Mouse (Mus musculus): Measurements from ENCODE around the gene Eml5.

Eml5 gene

GRCm38 (mm10) chr12:98900881-98901801, at the start of gene Eml5:
TSS of gene Eml5 (minus strand) at chr12:98901484.
- peak; percentile 52 for DNase-seq (ENCODE audit: low read depth)

- DNase-seq (ENCODE audit: low read depth) = no peak
These were observed 31.6 kb upstream of the Eml5 start for GRCm38 (mm10) chr12:98932856-98933255.

DNA sequence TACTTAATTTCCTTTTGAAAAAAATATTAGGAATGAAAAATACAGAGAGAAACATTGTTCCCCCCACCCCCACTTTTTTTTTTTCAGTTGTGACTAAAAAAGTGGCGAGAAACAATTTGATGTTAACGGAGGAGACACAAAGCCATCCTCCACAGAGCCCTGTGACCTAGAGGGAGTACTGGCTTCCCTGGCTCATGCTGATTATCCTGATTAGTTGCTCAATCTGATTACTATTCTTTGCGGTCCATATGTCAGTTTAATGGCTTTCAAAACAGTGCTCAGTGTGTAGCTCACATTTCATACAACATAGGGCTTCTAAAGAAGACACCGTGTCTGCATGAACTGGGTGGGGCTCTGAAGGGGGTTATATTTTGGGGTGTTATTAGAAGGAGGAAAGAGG, 31.2 kb upstream of the Eml5 start:
- DNase-seq (ENCODE audit: low read depth) = no peak

- DNase-seq (ENCODE audit: low read depth) = no peak
These were observed 29.9 kb upstream of the Eml5 start for GRCm38 (mm10) chr12:98931174-98931573.

DNA sequence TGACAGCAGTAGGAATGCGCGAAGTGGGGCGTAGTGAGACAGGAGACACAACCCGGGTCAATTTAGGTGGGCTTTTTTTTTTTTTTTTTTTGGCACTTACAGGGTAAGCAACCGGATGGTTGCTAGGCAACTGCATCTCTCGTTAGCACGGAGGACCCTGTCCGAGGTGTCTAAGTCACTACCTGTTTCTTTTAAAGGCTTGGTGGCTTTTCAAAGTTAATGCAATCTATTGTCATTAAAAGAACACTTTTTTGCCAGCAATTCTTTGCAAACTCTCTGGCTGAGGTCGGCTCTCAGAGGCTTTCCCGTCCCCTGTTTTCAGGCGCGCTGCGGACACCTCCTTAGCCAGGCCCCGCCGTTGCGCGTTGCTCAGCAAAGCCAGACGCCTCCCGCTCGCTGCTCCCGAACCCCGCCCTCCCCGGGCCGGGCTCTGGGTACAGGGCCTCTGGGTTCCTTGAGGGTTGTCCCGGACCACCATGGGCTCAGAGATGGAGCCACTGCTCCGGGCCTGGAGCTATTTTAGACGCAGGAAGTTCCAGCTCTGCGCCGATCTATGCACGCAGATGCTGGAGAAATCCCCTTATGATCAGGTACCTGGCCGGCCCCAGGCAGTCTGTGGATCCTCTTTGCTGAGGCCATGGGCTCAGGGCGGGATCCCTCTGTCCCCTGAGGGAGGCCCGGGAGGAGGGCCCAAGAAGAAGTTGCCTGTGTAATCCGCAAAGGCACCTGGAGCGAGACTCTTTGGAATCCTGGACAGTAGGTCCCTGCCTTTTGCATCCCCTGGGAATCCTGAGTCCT, 19.1 kb upstream of the Eml5 start, which contains the start of gene Ttc8:
TSS of gene Ttc8 (plus strand) at position 381 of the 798 bp plus-strand sequence.
- DNase-seq (ENCODE audit: low read depth) = peak; percentile 57

DNA sequence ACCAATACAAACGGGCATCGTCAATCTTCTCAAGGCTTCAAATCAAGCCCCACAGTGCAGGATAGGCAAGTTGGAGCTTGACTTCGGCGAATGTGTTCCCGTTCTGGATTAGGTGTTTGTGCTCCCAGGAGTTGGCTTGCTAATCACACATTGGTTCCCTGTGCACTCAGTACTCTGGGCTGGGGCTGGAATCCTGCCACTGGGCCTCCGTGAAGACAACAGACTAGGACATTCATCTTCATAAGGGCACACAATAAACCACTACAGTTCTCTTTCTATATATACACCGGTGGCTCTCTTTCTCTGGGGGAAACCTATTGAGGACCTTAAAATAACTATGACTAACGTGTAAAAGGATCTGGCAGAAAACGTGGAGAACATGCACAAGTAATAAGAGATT, 8.8 kb upstream of the Eml5 start:
- DNase-seq (ENCODE audit: low read depth) = no peak

DNA sequence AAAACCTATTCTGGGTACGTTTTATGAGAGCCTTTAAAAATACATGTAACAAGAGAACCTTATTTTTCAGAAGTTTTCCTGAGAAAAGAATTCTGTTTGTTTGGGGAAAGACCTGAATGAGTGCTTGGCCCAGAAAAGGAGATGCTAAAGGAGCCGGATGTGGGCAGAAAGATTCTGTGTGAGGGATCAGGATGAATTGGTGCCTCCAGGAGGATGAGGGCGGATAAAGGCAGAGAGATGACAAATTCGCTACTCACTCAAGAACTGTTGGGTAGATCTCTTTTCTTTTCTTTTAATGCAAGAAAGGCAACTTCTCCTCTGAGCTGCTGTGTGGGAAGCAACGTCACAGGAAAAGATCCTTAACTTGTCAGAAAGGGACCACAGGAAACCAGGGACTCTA, 4.2 kb upstream of the Eml5 start:
- DNase-seq (ENCODE audit: low read depth) = no peak

GRCm38 (mm10) chr12:98900341-98900880, 873 bp downstream of the Eml5 start:
- DNase-seq (ENCODE audit: low read depth) = no peak

- DNase-seq (ENCODE audit: low read depth) = no peak
These were observed 1.6 kb downstream of the Eml5 start for GRCm38 (mm10) chr12:98899676-98900075.

- no peak for DNase-seq (ENCODE audit: low read depth)
These were observed 4.5 kb downstream of the Eml5 start for GRCm38 (mm10) chr12:98896761-98897160.

- DNase-seq (ENCODE audit: low read depth) = no peak
These were observed 16.8 kb downstream of the Eml5 start for GRCm38 (mm10) chr12:98884515-98884914.

GRCm38 (mm10) chr12:98881796-98882195, 19.5 kb downstream of the Eml5 start:
- no peak for DNase-seq (ENCODE audit: low read depth)

DNA sequence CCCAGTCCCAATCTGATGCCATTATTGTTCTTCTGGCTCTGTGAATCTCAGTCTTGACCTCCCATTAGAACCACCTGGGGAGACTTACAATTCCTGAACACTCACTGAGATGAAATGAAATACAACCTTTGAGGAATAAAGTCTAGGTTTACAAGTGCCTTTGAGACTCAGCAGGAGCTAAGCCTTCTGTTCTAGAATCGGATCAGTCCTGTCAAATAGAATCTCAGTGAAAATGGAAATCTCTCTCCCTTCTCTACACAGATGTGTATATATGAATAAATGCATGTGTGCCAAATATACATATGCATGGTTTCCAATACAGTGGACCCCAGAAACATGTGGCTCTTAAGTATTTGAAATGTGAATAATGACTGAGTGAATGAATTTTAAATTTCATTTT, 22.6 kb downstream of the Eml5 start:
- no peak for DNase-seq (ENCODE audit: low read depth)

DNA sequence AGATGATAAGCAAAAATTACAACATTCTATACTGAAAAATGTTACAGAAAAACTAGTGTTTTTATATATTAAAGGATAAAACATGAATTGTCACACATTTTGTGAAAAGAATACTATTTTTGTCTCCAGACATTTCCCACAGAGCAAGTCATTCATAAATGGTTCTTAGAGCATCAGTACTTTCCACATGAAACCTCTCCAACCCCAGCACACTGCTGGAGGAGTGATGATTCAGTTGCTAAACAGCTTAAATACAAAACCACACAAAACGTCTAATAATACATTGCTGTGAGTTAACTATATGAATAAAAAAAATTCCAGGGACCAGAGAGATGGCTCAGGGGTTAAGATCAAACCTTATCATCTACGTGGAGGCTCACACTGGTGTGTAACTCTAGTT, 26.1 kb downstream of the Eml5 start:
- no peak for DNase-seq (ENCODE audit: low read depth)

- no peak for DNase-seq (ENCODE audit: low read depth)
These were observed 28.4 kb downstream of the Eml5 start for GRCm38 (mm10) chr12:98872836-98873235.

DNA sequence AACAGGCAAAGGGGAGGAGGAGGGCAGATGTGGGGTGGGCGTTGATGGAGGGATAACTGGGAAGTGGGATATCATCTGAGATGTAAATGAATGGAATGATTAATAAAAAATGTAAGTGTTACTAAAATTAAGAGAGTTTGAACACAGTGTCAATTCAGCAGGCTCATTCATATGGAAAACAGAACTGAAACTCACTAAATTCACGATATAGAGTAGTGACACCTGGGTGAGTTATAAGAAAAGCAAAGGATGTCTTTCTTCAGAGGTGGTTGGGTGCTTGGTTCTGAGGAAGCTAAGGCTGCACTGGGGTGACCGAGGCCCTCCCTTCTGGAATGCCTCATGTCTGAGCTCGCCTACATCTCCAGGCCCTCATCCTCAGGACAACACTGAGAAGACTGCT, 37.8 kb downstream of the Eml5 start:
- no peak for DNase-seq (ENCODE audit: low read depth)

- DNase-seq (ENCODE audit: low read depth) = no peak
These were observed 41.0 kb downstream of the Eml5 start for GRCm38 (mm10) chr12:98860316-98860715.

DNA sequence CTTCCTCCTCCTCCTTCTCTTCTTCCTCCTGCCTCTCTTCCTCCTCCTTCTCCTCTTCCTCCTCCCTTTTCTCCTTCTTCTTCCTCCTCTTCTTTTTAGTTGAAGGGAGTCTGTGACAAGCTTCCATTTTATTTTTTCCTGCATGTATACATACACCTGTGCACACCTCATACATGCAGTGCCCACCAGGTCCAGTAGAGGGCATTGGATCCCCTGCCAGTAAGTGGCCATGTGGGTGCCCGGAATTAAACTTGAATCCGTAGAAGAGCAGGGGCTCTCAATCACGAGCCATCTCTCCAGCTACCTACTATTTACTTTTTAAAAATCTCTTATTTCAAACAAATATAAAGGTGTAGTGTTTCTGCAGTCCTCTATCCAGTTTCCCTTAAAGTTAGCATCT, 50.5 kb downstream of the Eml5 start:
- DNase-seq (ENCODE audit: low read depth) = peak; percentile 16

- no peak for DNase-seq (ENCODE audit: low read depth)
These were observed 56.5 kb downstream of the Eml5 start for GRCm38 (mm10) chr12:98844774-98845173.

GRCm38 (mm10) chr12:98840135-98840534, 61.1 kb downstream of the Eml5 start:
- no peak for DNase-seq (ENCODE audit: low read depth)

DNA sequence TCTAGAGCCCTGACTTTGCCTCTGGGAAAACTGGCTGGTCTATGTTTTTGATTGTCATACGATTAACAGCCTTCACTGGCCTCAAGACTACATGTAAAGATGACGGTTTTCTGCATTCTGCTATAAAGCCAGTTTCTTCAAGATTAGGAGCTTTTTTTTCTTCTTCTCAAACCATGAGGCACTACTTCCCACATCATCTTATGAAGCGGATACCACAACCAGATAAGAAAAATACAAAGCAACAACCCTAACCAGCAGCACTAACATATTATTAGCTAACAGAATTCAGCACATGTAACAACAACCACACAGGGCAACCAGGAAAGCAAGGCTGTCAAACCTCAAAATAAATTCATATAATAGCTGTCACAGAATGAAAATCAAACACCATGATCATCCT, 63.3 kb downstream of the Eml5 start:
- DNase-seq (ENCODE audit: low read depth) = no peak

GRCm38 (mm10) chr12:98835466-98835865, 65.8 kb downstream of the Eml5 start:
- no peak for DNase-seq (ENCODE audit: low read depth)

GRCm38 (mm10) chr12:98834879-98835278, 66.4 kb downstream of the Eml5 start:
- no peak for DNase-seq (ENCODE audit: low read depth)
